Mouse (Mus musculus) granulocyte monocyte progenitor cell, adult 5-6 weeks (primary cell): ENCODE measurements around the gene Trim75. TPM values are rescaled to one million over a fixed set of nuclear protein-coding genes. Genes with fewer than 3 reads are reported as not detected.

Source experiments
- ATAC-seq: replicated peaks from 2 replicates; pipeline ENCODE4 v1.8.0; 2016; ENCODE audit warnings: mild to moderate bottlenecking, moderate TSS enrichment, inconsistent platforms; ENCODE audit not compliant: poor library complexity, severe bottlenecking
- total RNA-seq, 2 experiments: library from RNA; stranded (forward) in 1 of 2; stranded (reverse) in 1 of 2; fragments of 200-712, 200-1000 nt in 1 of 2; fragments of >200 nt in 1 of 2; fragmentation: Nextera tagmentation in 1 of 2; gene quantifications; 2 replicates each; pipeline ENCODE4 v1.2.3; 2014 to 2017

Gene Trim75
- total RNA-seq, 2 experiments from 2014 or later = not detected

DNA sequence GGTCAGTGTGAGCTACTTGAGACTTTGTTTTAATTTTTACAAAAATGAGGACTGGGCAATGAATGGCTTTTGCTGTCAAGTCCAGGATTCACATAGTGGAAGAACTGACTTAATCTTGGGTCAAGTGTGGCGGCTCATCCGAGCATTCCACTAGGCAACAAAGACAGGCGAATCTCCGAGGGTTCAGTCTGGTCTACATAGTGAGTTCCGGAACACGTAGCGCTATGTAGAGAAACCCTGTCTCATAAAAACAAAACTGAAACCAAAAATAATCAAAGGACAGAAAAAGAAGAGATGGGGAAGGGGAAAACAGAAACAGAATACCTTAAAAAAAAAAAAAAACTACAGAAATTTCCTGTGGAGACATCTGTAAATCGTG is 41.2 kb downstream of the Trim75 start:
- no peak; the same call in 1 of the 2 replicates for ATAC-seq

DNA sequence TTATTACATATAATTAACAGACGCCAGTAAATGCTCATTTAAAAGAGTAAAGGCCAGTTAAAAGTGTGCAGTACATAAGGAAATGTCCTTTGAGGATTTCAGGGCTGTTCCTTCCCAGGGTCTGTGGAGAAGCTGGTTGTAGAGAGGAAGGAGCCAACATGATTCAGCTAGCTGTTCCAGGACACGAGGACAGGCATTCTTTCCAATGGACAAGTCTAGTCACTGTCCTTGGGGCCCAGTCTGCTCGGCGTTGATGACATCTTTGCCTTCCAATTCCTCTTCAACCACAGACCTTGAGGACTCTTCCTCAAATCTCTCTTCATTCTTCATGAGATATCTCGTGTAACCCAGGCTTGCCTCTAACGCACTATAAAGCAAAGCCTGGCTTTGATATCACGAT is 42.0 kb downstream of the Trim75 start:
- 0 out of 2 replicates have a peak, but pooled peaks have one; percentile 8 for ATAC-seq

DNA sequence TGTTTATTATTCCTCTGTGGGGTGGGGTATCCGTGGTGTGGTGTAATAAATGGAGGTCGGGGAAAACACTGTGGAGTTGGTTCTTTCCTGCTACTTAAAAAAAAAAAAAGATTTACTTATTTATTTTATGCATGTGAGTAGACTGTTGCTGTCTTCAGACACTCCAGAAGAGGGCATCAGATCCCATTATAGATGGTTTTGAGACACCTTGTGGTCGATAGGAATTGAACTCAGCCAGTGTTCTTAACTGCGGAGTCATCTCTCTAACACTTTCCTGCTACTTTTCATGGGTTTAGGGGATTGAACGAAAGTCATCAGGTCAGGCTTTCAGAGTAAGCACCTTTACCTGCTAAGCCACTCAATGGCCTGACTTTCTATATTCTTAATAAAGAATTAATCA is 42.8 kb downstream of the Trim75 start:
- ATAC-seq = no peak

DNA sequence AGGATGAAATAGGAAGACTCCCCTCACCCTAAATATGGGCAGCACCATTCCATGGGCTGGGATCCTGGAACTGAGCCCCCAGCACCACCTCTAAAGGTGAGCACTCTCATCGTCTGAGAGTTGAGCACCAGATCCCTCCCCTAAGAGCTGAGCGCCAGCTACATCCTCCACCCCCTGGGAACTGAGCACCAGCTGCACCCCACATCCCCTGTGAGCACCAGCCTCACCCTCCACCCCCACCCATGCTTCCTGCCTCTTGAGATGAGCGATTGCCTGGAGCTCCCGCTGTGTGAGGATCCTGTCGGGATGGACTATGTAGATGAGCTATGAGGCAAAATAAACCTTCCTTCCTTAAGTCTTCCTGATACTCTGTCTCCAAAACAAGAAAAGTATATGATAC is 44.7 kb downstream of the Trim75 start:
- no peak for ATAC-seq

DNA sequence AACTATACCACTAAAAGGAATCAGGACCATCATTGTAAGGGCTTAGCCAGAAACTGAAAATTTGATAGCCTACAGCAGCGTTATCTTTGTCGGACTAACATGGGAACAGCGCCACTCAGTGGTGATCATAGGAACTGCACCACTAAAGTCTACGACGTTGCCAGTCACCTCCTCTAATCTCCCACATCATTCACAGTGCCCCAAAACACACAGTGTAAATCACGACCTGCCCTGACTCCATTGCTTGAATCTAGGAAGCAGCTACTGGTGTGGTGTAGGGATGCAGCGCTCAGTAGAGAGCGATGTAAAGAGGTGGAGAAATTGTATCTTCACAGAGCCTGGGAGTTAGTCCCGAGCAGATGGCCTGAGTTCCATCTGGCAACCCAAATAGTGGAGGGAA is 46.1 kb downstream of the Trim75 start:
- ATAC-seq = peak; percentile 71

DNA sequence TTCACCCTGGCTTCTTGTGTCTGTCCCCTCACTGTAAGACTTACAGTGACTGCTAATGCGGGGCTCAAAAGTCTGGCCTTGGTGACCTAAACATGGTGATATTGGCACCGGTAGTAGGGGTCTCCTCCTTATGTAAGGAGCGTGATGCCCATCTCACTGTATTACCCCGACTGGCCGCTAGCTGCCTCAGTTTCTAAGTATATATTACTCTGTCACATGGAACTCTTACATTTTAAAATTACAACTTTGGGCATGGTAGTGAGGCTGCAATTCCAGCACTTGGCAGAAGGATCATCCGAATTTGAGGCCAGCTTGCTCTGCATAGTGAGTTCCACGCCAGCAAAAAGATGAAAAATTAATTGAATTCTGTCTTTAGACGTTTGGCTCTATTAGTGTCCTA is 46.6 kb downstream of the Trim75 start:
- ATAC-seq = no peak

DNA sequence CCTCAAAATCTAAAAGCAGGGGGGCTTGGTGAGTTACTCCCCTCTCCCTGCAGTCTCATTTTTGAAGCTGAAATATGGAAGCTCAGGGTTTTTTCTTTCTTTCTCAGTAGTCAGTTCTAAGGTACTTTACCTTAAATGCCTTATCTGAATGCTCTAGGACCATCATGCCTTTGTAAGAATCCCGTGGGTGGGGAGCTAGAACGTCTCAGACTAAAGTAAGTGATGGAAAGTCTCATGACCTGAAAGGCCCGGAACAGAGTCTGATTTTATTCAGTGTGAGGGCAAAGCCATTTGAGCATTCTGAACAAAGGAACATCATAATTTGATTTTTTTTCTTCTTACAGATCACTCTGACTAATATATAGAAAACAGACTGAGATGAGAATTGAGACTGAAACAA is 52.6 kb downstream of the Trim75 start:
- ATAC-seq = no peak

Other genes with a start within 250 kb of the Trim75 start
- gene Klhl2, start 137.8 kb downstream of the Trim75 start, total RNA-seq (2014; fragmentation: Nextera tagmentation) = 7.2 and 14.7 TPM in 2 replicates
- gene Klhl2, start 137.8 kb downstream of the Trim75 start, total RNA-seq (2017) = 15.5 and 16.0 TPM in 2 replicates
- gene Tmem192, start 40.6 kb downstream of the Trim75 start, total RNA-seq (2014; fragmentation: Nextera tagmentation) = 38.9 and 46.6 TPM in 2 replicates
- 17.7 and 26.1 TPM in 2 replicates for gene Tmem192, start 40.6 kb downstream of the Trim75 start, total RNA-seq (2017)
- not detected in 2 replicates for gene Trim61, start 30.7 kb upstream of the Trim75 start, total RNA-seq (2014; fragmentation: Nextera tagmentation)
- not detected in 2 replicates for gene Trim61, start 30.7 kb upstream of the Trim75 start, total RNA-seq (2017)
- gene Trim60, start 30.8 kb upstream of the Trim75 start, total RNA-seq (2014; fragmentation: Nextera tagmentation) = not detected in 2 replicates
- gene Trim60, start 30.8 kb upstream of the Trim75 start, total RNA-seq (2017) = not detected in 2 replicates
- gene Apela, start 49.5 kb upstream of the Trim75 start, total RNA-seq (2014; fragmentation: Nextera tagmentation) = not detected in 2 replicates
- not detected in 2 replicates for gene Apela, start 49.5 kb upstream of the Trim75 start, total RNA-seq (2017)
- not detected in 2 replicates for gene Gm10663, start 87.2 kb upstream of the Trim75 start, total RNA-seq (2014; fragmentation: Nextera tagmentation)
- gene Gm10663, start 87.2 kb upstream of the Trim75 start, total RNA-seq (2017) = not detected in 2 replicates
- not detected in 2 replicates for gene BC030870, start 141.7 kb upstream of the Trim75 start, total RNA-seq (2014; fragmentation: Nextera tagmentation)
- gene BC030870, start 141.7 kb upstream of the Trim75 start, total RNA-seq (2017) = not detected in 2 replicates